Mouse (Mus musculus) layer of hippocampus, adult 9-10 months (tissue): Measurements from ENCODE around the gene Chmp1a.
"Not testable (repeated sequence)": the region's sequence is repeated elsewhere in the genome, so short reads cannot be mapped to it uniquely, and the experiment has no call there.

ENCODE experiments used
- DNase-seq: peaks from one replicate; pipeline ENCODE4 v3.0.0; 2022; ENCODE audit warnings: low spot score

Gene Chmp1a

DNA sequence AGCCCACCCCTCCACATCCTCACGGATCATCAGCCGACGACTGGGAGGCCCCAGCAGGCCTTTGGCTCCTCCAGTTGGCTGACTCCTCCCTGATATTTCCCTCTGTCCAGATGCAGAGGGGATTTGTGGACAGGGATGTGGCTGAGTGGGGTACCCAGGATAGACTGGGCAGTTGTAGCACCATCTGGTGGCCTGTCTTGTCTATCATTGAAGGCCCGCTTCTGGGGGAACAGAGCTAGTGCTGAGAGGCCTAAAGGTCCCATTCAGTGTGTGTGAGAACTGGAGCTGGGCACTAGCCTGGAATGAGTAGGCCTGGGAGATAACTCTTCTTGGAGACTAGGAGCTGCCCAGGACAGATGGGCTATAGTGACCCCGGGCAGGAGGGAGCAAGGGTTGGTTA lies 19.2 kb upstream of the Chmp1a start:
- no peak for DNase-seq

DNA sequence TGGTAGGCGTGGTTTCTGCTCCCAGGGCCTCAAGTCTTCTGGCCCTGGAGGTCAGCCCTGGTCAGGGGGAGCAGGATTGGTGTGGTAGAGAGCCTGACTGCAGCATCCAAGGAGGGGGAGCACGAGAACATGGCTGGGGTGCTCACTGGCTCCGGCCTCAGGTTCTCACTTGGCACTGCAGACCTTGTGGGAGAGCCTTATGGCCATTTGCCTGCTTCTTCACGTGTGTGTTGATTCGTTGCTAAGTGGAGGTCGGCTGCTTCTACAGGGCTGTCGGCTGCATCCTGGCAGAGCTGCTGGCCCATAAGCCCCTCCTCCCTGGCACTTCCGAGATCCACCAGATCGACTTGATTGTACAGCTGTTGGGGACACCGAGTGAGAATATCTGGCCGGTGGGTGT lies 17.8 kb upstream of the Chmp1a start:
- not testable (repeated sequence) for DNase-seq

DNA sequence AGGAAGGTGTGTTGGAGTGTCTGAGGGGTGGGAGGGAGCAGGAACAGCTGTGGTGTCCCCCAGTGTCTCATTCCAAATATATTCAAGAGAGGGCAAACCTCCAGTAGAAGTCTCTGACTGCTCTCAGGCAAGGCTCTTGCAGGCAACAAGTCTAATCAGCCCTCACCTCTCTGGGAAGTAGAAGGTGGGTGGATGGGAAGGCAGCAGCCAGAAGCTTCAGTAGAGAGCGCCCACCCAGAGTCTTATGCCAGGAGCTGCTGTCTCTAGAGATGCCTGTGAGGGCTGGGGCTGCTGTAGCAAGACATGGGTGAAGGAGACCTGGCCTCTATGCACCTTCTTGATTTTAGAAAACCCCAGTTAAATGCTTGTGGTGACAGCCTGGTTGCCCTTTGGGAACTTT lies 15.9 kb upstream of the Chmp1a start:
- DNase-seq, result no peak

DNA sequence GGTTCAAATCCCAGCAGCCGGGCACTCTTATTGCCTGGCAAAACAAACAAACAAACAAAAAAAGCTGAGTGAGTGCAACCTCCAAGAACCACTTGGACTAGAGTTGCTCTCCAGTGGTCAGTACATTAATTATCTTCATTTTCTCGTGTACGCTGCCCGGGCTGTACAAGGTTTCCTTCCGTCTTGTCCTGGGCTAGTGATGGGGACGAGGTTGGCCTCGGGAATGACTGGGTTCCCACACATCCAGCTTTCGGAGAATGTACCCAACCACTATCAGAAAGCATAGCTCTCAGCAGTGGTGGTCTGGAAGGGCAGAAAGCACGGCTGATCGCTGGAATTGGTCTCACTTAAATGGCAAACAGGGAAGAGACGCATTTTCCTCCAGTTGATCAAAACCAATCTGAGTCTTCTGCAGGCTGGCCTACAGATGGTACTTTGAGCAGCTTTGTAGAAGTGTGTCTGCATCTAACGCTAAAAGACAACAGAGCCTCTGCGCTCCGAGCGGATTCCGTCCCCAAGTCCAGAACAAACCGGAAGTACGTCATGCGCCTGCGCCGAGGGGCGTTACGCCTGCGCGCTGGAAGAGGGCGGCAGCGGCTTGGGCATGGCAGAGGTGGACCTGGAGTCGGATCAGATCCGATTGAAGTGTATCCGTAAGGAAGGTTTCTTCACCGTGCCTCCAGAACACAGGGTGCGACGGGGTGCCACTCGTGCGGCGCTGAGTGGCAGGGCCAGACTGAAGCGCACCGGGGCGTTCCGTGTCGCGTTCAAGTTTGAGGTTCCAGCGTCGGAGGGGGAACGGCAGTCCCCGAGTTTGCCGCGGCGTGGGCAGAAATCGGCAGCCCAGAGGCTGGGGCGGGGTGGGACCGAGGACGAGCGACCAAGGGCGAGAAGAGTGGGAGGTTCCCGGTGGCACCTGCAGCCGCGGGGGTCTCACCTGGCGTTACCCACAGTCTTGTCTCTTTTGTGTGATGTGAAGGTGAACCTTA lies 12.0 kb upstream of the Chmp1a start, which contains the start of gene Cdk10:
Gene Cdk10 (plus strand): TSS at position 565 of the 989 bp plus-strand sequence.
- peak; percentile 80 for DNase-seq

DNA sequence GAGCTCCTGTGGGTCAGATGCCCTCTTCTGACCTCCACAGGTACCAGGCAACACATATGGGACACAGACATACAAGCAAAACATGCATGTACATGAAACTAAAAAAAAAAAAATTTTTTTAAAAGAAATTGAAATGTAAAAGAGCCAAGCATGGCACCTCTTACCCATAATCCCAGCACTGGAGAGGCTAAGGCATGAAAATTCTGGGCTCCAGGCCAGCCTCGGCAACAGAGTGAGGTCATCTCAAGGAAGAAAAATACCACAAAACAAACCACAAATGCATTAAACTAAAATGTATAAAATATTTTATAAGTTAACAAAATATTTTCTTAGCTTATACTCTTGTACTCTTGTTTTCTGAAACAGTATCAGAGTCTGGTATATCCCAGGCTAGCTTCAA lies 8.4 kb upstream of the Chmp1a start:
- DNase-seq, result no peak

DNA sequence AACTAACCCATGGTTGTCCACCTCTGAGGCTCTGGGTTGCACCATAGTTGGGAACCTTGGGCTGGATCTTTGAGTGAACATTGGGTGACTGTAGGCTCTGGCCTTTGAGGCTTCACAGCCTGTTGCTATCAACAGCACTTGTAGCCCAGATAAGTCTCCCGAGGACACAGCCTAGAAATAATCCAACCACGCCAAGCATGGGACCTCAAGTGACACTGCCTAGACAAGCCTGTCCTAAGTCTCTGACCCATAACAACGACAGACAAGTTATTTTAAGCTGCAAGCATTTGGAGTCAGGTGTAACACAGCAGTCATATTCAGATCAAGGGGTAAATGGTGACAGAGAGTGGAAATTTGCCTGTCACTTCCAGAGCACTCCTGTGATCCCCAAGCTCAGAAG lies 2.9 kb upstream of the Chmp1a start:
- no peak for DNase-seq

DNA sequence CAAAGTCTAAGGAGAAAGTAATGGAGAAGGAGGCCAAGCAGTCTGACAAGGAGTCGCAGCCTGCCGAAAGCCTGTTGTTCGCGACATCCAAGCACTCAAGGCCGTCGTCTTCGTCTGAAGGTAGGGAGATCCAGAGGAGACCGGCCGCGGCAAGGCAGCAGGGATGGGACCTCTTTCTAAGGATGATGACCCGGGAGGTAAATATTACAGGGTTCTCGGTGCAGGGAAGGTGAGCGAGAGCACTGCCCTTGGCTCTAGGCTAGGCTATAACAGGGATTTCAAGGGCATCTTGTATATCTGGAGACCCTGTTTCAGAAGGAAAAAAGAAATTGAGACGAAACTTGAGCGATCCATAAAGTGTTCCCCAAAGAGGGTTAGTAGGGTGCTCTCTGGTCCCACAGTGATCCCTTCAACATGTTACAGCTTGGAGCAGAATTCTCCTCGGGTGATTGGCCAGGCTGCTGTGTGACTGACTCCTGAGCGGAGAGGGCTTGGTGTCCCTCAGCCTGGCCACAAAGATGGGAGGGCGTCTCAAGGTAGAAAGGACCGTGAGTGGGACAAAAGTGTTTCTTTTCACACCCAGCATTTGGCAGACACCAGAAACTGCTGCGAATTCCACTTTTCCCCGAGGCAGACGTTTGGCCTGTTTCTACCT lies 682 bp upstream of the Chmp1a start:
- no peak for DNase-seq

DNA sequence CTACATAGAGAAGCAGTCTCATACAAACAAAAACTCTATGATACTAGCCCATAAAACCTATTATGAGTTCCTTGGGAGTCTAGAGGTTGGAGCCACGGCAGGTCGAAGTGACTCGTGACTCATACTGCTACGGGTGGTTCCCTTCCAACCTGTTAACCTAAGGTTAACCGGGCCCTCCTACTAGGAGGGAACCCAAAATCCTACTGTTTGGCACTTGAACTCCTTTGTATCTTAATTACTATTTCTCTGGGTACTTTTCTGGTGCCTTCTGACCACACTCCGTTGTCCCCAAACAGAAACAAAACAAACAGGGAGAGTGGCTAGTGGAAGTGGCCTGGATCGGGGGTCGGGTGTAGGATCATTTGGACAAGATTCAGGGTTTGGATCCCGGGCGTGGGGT lies 687 bp downstream of the Chmp1a start:
- no peak for DNase-seq

DNA sequence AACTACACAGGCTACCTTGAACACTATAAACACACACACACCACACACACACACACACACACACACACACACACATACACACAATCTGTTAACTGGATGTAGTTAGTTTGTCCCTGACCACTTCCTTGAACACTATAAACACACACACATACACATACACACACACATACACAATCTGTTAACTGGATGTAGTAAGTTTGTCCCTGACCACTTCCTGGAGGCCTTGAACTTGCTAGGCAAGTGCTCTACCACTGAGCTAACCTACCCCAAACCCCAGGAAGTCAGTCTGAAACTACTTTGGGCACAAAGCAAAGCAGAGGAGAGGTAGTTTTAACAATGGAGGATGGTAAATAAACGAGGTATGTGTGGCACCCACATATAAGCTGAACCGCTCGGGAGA lies 9.0 kb downstream of the Chmp1a start:
- DNase-seq, result no peak

DNA sequence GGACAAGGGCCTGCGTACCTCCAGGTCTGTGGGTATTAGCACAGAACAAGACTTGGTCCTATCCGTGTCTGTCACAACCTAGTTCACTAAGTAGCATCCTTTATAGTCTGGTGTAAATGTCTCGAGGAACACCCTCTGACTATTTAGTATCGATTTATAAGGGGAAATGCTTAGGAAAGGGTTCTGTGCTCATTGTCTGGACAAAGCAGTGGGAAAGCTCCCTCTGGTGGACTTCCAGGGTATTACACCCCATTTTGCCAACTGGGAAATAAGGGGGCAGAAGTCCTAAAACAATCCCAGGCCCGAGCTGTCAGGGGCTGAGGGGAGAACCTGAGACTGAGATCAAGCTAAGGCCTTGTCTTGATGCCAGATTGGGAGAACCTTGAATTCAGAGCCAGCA lies 10.3 kb downstream of the Chmp1a start:
- DNase-seq, result peak; percentile 38

DNA sequence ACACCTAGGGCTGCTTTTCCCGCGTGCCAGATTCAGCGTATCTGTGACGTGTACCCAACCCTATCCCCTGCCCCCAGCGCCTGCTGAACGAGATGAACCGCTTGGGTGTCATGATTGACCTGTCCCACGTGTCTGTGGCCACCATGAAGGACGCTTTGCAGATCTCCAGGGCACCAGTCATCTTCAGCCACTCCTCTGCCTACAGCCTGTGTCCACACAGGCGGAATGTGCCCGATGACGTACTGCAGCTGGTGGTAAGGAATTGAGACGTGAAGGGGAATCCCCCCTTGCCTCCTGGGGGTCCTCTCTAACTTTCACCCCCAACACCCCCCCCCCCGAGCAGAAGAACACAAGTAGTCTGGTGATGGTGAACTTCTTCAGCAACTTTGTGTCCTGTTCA lies 12.7 kb downstream of the Chmp1a start:
- DNase-seq, result no peak

DNA sequence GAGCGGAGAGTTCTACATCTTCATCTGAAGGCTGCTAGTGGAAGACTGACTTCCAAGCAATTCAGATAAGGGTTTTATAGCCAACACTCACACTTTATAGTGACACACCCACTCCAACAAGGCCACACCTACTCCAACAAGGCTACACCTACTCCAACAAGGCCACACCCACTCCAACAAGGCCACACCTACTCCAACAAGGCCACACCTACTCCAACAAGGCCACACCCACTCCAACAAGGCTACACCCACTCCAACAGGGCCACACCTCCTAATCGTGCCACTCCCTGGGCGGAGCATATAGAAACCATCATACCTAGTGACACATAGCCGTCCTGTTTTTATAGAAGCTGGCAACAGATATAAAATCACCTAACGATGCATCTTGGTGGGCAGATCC lies 15.5 kb downstream of the Chmp1a start:
- not testable (repeated sequence) for DNase-seq

DNA sequence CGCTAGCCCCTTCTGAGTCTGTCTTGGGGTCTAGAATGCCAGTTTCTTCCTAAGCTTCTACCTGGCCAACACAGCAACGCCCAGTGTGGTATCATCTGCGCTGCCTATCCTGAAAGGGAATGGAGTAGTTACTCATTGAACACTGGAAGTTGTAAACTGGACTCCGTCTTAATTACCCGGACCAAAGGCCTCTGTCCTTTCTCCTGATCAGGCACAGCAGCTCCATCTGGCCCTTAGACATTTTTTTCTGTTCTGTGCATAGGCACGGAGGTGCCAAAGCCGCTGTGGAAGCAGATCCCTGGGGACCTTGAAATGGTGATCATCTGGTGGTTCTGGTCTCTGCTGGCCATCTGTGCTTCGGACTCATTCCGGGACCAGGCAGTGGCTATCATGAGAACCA lies 18.8 kb downstream of the Chmp1a start:
- DNase-seq, result no peak

DNA sequence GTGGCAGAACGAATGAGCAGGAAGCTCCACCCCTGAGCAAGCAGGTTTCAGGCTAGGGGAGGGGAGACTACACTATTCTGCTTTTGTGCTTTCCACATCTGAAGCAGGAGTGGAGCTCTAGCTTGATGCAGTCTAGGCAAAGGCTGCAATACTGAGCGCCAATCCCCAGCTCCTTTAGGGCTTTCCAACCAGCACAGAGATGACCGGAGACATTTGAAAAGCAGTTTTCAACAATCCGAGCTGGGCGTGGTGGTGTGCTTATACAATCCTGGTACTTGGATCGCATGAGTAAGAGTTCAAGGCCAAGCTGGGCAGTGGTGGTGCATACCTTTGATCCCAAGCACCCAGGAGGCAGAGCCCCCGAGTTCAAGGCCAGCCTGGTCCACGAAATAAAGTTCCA lies 20.7 kb downstream of the Chmp1a start:
- no peak for DNase-seq

DNA sequence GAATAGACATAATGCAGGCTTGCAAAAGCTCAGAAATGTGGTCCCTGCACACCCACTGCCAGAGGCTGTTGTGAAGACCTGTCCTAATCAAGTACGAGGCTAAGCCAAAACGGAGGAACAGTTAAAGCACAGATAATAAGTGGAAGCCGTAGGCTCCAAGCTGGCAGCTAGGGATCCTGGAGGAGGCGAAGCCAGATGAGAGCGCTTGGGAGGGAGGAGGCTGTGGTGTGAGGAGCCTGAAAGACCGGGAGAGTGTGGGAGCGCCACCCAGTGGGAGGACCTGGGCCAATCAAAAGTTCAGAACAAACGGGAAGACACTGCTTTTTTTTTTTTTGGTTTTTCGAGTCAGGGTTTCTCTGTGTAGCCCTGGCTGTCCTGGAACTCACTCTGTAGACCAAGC lies 21.9 kb downstream of the Chmp1a start:
- peak; percentile 63 for DNase-seq

DNA sequence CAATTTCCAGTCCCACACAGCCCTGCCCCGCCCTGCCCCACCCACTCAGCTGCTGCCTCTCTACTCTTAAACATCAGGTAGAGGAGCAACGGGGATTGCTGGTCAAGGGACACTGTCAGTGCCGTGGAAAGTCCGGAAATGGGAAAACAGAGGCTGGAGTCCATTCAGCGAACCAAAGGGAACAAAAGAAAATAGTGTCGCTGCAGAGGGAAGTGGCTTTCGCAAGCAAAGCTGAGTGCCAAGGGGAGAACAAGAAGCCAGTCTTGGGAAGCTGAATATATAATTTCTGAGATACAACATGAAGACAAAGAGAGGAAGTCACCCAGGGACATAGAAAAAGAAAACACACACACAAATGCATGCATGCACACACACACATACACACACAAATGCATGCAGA lies 23.7 kb downstream of the Chmp1a start:
- no peak for DNase-seq

DNA sequence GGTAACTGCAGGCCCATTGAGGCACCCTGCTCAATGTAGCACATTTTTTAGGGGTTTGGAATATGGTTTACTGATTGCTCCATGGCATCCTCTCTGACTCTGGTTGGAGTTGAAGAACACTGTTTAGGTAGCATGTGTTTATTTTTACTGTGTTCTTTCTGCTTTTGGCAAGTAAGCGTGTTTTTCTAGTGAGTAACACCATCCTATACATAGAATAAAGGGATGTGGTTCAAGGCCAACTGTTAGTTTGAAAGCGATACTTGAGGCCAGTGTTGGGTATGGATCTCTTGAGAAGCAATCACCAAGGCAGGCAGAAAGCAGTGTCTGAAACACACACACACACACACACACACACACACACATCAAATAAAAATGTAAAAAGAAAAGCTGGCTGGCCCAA lies 24.6 kb downstream of the Chmp1a start:
- no peak for DNase-seq

DNA sequence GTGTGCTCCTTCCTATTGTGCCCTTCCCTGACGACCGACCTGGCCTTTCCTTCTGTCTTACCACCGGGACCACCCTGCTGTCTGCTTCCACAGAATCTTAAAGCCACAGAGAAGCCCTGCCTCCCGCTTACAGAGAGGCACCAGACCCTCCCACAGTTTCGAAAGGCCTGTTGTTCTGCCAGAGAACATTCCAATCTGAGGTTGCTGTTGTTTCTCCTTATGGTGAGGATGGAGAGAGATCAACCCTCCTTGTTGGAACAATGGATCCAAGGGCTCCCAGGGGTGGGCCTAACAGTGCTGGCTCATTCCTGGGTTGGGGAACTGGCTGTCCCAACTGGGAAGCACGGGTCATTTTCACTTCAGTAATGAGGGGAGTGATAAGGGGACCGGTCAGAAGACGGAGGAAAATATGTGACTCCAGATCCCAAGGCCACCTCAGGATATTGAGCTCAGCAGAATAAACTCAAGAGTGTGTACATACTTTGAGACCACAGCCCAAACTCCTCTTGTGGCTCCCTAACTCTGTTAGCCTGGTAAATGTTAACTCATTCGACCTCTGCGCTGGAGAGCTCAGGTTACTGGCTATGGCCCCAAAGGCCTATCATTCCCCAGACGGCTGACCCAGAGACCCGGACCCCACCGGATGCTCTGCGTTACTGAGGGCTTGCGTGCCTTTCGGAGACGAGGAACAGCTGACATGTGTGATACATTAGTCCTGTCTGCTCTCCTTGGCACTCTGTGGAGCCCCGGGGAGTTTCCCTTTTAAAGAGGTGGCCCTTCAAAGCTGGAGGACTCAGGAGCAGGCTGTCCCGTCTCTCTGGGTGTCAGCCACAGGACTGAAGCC lies 26.8 kb downstream of the Chmp1a start, which contains the start of gene Dpep1:
Gene Dpep1 (plus strand): TSS at position 677 of the 844 bp plus-strand sequence.
- no peak for DNase-seq

DNA sequence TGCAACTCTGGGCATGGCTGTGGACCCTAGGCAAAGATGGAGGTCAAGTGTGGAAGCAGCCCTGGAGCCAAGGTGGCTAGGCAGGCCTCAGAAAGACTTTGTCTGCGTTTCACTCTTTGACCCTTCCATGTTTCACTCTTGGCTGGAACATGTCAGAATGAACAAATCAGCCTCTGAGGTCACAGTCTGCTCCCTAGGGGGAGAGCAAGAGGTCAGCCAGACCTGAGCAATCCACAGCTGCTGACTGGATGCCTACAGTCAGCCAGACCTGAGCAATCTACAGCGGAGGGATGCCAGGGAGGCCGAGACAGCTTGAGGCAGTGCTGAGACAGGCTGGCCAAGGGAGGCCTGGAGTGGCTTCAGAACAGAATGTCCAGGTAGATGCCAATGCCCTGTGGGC lies 31.2 kb downstream of the Chmp1a start:
- no peak for DNase-seq

DNA sequence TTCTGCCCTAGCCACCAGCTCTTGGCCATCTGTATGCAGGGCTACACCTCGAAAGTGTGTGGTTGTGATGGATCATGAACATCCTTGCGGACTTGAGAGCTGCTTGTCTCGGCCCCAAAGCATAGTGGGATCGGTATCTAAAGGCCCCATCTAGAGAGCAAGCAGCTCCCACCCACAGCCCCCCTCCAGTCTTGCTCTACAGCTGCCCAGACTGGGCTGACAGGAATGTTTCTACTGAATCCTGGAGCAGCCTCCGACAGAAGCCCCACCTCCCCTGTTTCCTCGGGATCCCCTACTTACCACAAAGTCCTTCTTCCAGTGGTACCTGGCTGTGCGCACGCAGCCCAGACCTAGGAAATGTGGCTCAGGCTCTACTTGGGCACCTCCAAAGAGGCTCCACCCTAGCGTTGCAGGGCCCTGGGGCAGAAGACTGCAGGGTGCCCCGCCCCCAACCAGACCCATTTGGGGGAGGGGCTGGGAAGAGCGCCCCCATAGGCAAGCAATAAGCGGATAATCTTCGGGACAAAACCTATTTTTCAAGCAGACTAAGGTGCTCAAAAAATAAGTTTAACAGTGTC lies 54.6 kb downstream of the Chmp1a start, which contains the start of gene Sult5a1:
Gene Sult5a1 (minus strand): TSS at position 428 of the 578 bp plus-strand sequence.
- no peak for DNase-seq

DNA sequence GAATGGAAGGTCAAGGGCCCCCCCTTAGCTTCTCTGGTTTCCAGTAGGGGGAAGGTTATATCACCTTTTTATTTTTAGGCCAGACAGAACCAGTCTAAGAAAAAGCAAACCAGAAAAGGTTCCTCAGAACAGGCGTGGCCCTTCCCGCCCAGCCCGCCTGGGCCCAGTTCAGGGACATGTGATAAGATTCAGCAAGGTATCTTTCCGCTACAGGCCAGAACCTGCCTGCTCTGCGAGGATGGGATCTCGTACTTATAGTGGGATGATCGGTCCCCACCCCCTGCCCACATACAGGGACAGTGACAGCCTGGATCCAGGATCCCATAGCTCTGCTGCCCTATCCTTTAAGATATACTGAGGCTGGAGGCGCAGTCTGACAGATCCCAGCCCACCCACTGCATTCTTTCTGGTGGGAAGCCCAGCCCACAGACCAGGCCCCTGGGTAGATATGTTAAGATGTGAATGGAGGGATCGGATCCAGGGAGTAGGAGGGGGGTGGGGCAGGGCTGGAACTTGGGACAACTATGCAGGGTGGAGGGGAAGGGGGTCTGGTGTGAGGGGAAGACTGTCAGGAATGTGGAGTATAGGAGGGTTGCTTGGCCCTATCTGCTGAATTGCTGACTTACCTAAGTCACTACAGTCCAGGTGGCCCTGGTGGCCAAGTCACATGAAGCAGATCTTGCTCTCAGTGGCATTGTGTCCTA lies 56.3 kb downstream of the Chmp1a start:
- no peak for DNase-seq
